Mouse (Mus musculus) cerebellum, adult 2 months (tissue): ENCODE results near the gene Taok1.

Source experiments
- CTCF ChIP-seq: fragments of 200-500 bp; IDR thresholded peaks from 2 replicates; pipeline ENCODE4 v1.5.1; 2011; ENCODE audit warnings: low read depth, mild to moderate bottlenecking, control low read depth, low read length, moderate library complexity, borderline replicate concordance; ENCODE audit not compliant: insufficient read depth
- POLR2A ChIP-seq: fragments of 200-500 bp; IDR thresholded peaks from 2 replicates; pipeline ENCODE4 v1.6.1; 2011; ENCODE audit warnings: low read length, control low read depth, borderline replicate concordance; ENCODE audit not compliant: insufficient read depth

DNA sequence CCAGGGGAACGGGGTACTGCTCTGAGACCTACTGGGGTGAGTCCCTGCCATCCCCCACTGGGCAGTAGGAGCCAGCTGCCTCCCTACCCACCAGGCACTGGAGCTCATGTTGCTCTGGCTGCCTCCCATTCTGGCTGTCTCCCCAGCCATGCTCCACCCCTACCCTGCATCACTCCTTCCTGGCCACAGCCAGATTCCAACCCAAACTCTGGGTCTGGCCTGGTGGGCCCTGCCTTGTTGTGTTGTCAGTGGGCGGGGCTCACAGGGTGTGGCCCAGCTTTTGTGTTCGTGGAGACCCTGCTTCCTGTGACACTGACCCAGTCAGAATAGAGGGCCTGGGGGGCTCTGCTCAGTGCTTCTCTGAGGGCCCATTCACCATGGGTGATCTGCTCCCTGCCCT is 104.1 kb downstream of the Taok1 start:
- no peak for TF ChIP-seq CTCF
- no peak for TF ChIP-seq POLR2A
